Mouse (Mus musculus) heart, postnatal 10 days (tissue): ENCODE measurements around the gene Rab7. TPM values are rescaled to one million over a fixed set of nuclear protein-coding genes. Genes with fewer than 3 reads are reported as not detected.

Experiments
- microRNA-seq, 2 experiments: library from miRNA; unstranded; fragments of <30 nt; microRNA quantifications; one replicate each; pipeline ENCODE4 v1.2.0; 2022
- total RNA-seq, 2 experiments: library from RNA; stranded (reverse); gene quantifications; 2 replicates each; pipeline ENCODE4 v1.2.3; 2021

Rab7 gene
- total RNA-seq, 2 experiments from 2014 or later: 263 to 282 TPM

Small RNAs within 50 kb of the gene (microRNA-seq; reads per million reads assigned to microRNA genes)
- gene Gm47286: 1.4 to 1.7 reads per million in 2 experiments

Other genes starting within 250 kb of the Rab7 start
- gene Rab43, start 233.1 kb downstream of the Rab7 start, total RNA-seq: 10 to 100 TPM; 16.9 to 26.4 TPM
- 1 to 10 TPM; 1.6 to 2.9 TPM for gene Gm45140, start 209.5 kb downstream of the Rab7 start, total RNA-seq
- gene Isy1, start 206.5 kb downstream of the Rab7 start, total RNA-seq: 10 to 100 TPM; 22.2 to 26.2 TPM
- 100 to 1,000 TPM; 308 to 311 TPM for gene Cnbp, start 194.2 kb downstream of the Rab7 start, total RNA-seq
- gene Copg1, start 157.5 kb downstream of the Rab7 start, total RNA-seq: 10 to 100 TPM; 65.8 to 72.8 TPM
- gene Hmces, start 131.3 kb downstream of the Rab7 start, total RNA-seq: 10 to 100 TPM; 13.8 to 13.9 TPM
- gene H1fx, start 63.6 kb downstream of the Rab7 start, total RNA-seq: 10 to 100 TPM; 16.7 to 23.0 TPM
- gene Rpn1, start 39.2 kb upstream of the Rab7 start, total RNA-seq: 100 to 1,000 TPM; 111 to 128 TPM
- gene Gata2, start 148.6 kb upstream of the Rab7 start, total RNA-seq: 10 to 100 TPM; 20.7 to 23.3 TPM
- gene Dnajb8, start 177.0 kb upstream of the Rab7 start, total RNA-seq: not detected